Mouse (Mus musculus): ENCODE data around the gene Ttc7b. TPM values are rescaled to one million over a fixed set of nuclear protein-coding genes. Genes with fewer than 3 reads are reported as not detected.
A peak's percentile ranks its signal among the peaks of the same experiment; 100 is the strongest.

The Ttc7b gene
- total RNA-seq, 2 experiments from 2014 or later: 173 to 184 TPM

DNA sequence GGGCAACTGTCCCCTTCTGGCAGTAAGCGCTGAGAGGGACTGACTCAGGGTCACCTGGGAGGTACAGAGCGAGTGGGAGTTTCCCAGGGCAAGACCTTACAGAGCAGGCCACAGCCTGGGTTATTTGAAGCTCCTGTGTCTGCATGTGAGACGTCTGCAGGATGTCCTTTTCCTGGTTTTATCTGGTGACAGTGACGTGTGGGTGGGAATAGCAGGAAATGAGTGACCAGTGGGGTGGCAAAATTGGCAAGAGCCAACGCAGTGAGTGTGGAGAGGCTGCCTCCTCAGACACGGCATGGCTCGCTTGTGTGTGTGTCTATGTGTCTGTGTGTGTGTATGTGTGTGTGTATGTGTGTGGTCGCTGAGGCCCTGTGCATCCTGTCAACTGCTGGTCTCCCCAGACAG, 221.3 kb downstream of the Ttc7b start:
- no peak for TF ChIP-seq CTCF (conservative IDR thresholded peaks at IDR 0.05)
- no peak for DNase-seq (ENCODE audit: low spot score in 2 of 2)
- H3K27ac ChIP-seq: no peak overlapping the region
- H3K4me3 ChIP-seq: no peak overlapping the region

DNA sequence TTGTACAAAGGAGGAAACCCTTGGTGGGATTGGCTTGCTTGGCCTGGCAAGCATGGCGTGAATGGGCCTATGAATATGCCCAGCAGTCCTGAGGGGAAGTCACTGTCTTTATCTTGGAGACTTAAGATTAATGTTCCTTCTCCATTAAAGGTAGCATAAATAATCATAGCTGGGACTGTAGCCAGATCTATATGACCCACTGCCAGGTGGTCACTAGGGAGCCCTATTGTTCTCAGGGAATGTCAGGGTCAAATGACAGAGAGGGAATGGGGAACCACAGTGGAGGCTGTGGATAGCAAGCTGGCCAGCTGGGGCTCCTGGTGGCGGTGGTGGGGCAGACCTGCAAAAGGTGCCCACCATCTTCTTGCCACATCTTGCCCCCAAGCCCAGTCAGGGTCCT, 221.8 kb downstream of the Ttc7b start:
- DNase-seq (ENCODE audit: low spot score in 2 of 2): no peak
- no peak for TF ChIP-seq CTCF (conservative IDR thresholded peaks at IDR 0.05)
- H3K4me3 ChIP-seq: no peak overlapping the region
- peak overlapping the region; percentile 75; the same call in 1 of the 2 replicates for H3K27ac ChIP-seq

DNA sequence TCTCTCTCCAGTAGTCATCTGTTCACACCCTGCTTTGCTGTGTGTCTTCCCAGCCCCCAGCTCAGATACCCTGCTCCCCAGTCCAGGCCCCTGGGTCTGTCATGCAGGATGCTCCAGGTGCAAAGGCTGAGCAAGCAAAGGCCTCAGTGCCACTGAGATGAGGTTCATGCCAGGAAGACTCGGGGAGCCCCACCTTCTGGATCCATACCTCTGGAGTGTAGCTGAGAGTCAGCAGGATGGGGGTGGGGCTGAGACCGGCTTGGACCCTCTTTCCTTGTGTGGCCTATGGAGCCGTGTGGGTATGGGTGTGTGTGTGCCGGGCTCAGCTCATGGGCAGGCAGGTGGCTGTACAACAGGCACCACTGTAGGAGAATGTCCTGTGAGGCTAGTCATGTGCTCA, 222.7 kb downstream of the Ttc7b start:
- peak overlapping the region; percentile 75 for H3K27ac ChIP-seq
- no peak for TF ChIP-seq CTCF (conservative IDR thresholded peaks at IDR 0.05)
- DNase-seq (ENCODE audit: low spot score in 2 of 2): no peak
- no peak overlapping the region for H3K4me3 ChIP-seq

DNA sequence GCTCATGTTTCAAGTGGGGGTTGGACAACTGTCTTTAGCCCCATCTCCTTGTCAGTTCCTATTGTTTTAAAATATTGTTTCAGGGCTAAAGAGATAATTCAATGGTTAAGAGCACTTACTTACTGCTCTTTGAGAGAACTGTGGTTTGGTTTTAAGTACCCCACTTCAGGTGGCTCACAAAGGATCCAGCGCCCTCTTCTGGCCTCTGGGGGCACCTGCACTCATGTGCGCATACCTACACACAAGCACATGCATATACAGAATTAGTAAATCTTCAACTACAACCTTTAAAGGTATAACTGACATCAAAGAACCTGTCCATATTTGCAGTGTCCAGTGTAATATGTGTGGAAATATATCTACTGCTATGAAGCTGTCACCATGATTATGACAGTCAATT, 226.2 kb downstream of the Ttc7b start:
- Histone ChIP-seq H3K4me3 (no peak overlapping the region), H3K27ac (peak overlapping the region; percentile 90)
- peak; percentile 67 for TF ChIP-seq CTCF (conservative IDR thresholded peaks at IDR 0.05)
- no peak for DNase-seq (ENCODE audit: low spot score in 2 of 2)

DNA sequence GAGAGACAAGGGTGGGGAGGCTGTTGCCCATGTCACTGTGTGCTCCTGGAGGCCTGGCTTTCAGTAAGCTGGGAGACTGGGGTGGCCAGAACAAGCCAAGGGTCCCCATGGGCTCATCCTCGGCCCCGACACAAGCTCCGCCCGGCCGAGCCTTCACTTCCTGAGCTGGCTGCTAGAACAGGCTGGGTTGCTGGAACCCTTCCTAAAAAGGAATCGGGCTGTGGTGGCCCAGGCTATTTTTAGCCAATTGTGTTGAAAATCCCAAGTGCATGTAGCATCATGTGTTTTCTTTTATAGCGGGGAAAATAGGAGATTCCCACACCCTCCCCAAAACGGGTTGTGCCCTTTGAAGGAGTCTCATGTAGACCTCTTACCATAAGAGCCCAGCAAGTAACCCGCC, 226.7 kb downstream of the Ttc7b start:
- H3K4me3 ChIP-seq: no peak overlapping the region
- no peak for DNase-seq (ENCODE audit: low spot score in 2 of 2)

DNA sequence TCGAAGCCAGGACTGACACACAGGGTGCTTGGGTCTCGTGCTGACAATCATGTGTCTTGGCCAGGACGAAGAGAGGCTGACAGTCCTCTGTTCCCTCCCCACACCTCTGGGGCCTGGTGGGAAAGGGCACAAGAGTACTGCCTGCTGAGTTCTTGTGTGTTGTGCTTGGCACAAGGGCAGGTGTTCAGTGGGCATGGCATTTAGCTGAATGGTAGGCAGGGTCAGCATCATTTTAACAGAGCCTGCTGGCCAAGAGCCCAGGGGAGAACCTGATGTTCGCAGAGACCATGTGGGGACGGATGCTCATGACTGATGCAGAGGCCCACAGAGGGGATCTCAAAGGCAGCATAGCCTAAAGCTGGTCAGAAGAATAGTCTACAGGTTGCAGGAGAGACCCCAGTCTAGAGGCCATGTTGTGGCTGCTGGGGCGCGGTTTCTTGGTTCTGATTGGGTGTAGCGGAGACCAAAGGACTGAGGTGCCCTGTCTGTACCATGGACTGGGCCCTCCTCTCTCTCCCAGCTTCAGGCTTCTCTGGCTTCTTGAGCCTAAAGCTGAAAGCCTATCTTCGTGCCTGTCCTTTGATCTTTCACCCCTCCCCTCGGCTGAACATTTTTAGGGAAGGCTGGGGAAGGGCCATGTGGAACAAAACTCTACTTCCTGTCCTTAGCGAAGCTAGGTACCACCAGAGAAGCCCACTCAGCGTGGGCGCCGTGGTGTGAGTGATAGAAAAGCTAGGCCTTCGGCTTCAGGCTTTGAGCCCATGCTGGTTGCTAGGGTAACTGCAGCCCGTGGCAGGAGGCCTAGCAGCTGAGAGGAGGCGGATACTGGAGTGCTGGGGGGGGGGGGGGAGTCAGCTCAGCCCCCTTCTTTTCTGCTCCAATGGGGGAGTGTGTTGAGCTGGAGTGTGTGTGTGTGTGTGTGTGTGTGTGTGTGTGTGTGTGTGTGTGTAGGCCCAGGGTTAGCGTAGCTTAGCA, 229.6 kb downstream of the Ttc7b start:
- no peak for TF ChIP-seq CTCF (conservative IDR thresholded peaks at IDR 0.05)

More for the DNA sequence above, 226.7 kb downstream of the Ttc7b start:
- no peak for TF ChIP-seq CTCF (conservative IDR thresholded peaks at IDR 0.05)
- H3K27ac ChIP-seq: peak overlapping the region; percentile 90

DNA sequence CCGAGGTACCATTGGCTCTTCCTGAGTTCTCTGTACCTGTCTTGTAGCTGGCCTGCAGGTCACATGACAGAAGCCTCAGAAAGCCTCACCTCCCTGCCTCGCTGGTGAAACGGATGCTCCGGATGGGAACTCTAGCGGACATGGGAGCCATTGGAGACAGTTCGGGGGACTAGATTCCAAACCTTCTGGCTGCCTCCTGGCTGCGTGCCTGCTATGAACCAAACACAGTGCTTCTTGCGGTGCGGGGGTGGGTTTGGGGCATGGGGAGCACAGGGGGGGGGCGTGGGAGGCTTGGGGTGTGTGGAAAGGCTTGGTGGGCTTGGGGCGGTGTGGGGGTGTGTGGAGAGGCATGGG, 230.5 kb downstream of the Ttc7b start:
- Histone ChIP-seq H3K4me3 (no peak overlapping the region; the same call in 1 of the 2 replicates), H3K27ac (peak overlapping the region; percentile 99)
- DNase-seq (ENCODE audit: low spot score in 2 of 2): peak in 1 of 2 experiments; percentile 39
- no peak for TF ChIP-seq CTCF (conservative IDR thresholded peaks at IDR 0.05)

More for the DNA sequence above, 229.6 kb downstream of the Ttc7b start:
- H3K27ac ChIP-seq: peak overlapping the region; percentile 99
- no peak overlapping the region for H3K4me3 ChIP-seq
- peak; percentile 86 to 90 for DNase-seq (ENCODE audit: low spot score in 2 of 2)

DNA sequence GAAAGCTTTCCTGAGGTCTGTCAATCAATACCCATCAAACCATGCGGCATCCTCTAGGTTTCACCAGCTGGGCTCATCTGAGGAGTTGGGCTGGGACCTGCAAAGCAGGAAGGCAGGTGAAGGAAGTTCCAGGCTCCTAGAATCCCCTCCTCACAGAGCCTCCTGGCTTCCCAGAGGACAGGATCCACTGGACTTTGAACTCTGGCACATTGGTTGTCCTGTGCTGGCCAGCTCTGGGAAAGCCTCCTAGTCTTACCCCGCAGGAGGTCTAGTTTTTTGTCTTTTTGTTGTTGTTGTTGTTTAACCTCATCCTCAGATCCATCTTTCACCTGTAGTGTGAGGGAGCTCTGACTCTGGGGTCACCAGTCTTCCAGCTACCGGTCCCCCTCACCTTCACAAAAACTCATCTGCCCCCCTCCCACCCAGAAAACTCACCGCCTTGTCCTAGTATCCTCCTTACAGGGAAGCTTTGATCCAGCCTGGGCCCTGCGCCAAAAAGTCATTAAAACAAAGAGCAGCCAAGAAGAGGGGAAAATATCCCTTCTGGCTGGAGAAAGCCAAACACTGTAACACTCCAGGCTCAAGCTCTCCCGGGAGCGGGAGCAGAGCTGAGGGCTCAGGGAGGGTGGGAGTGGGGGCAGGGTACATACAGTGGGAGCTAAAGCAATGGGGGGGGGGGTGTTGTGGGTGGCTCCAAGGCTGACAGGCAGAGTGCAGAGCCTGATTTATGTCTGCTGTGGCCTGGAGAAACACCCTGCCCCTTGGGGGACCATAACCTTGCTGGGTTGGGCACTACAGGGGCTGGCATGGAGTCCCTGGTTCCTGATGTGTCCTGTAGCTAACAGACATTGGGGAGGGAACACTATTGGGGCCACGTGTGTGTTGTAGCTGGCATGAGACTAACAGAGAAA, 231.1 kb downstream of the Ttc7b start:
- DNase-seq (ENCODE audit: low spot score in 2 of 2): peak; percentile 64 to 75
- Histone ChIP-seq H3K4me3 (no peak overlapping the region; the same call in 1 of the 2 replicates), H3K27ac (peak overlapping the region; percentile 99)
- TF ChIP-seq CTCF (conservative IDR thresholded peaks at IDR 0.05): no peak

DNA sequence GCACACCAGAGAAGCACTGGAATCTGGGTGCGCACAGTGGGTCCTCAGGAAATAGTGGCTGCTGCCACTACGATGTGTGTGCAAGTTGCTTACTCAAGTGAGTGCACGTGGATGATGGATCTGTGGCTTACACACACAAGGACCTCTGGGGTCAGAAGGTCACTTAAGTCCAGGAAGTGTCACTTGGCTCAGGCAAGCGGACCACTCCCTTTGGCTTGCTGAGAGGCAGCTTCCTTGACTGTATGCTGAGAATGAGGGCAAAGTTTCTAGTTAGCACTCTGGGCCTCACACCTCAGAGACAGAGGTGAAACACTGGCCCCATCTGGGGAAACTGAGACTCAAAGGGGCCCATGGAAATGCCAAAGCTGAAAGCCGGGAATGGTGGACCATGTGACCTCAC, 232.6 kb downstream of the Ttc7b start:
- DNase-seq (ENCODE audit: low spot score in 2 of 2): no peak
- TF ChIP-seq CTCF (conservative IDR thresholded peaks at IDR 0.05): no peak

DNA sequence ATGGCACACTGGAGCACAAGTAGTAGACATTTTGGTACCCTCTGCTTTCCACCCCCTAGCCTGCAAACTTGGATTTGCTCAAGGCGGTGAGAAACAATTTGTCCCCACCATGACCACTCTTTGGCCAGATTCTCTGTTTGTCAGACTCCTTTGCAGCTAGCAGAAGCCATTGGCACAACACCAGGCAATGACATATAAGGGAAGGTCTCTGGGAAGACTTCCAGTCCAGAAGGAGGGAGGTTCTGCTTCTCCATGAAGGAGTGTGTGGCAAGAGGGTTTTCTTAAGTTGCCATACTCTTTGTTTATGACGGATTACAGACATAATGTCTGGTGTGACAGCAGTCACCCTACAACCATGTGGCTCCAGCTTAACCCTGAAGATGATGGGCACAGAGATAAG, 233.1 kb downstream of the Ttc7b start:
- no peak for TF ChIP-seq CTCF (conservative IDR thresholded peaks at IDR 0.05)
- no peak for DNase-seq (ENCODE audit: low spot score in 2 of 2)
- Histone ChIP-seq H3K4me3 (no peak overlapping the region), H3K27ac (no peak overlapping the region)

More for the DNA sequence above, 232.6 kb downstream of the Ttc7b start:
- H3K4me3 ChIP-seq: no peak overlapping the region
- 0 out of 2 replicates have a peak overlapping the region, but pooled peaks have one; percentile 99 for H3K27ac ChIP-seq

DNA sequence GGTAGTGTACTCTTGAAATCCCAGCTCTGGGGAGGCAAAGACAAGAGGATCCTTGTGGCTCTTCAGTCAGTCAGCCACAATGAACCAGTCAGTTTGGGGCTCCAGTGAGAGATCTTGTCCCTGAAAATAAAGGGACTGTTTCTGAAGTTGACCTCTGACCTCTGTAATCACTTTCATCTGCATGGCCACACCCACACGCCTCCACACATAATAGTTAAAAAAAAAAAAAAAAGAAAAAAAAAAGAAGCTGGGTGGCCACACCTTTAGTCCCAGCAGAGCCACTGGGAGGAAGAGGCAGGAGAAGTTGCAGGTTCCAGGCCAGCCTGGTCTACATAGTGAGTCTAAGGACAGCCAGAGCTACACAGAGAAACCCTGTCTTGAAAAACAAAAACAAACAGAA, 237.3 kb downstream of the Ttc7b start:
- no peak for DNase-seq (ENCODE audit: low spot score in 2 of 2)
- Histone ChIP-seq H3K4me3 (no peak overlapping the region), H3K27ac (peak overlapping the region; percentile 90)
- no peak for TF ChIP-seq CTCF (conservative IDR thresholded peaks at IDR 0.05)

DNA sequence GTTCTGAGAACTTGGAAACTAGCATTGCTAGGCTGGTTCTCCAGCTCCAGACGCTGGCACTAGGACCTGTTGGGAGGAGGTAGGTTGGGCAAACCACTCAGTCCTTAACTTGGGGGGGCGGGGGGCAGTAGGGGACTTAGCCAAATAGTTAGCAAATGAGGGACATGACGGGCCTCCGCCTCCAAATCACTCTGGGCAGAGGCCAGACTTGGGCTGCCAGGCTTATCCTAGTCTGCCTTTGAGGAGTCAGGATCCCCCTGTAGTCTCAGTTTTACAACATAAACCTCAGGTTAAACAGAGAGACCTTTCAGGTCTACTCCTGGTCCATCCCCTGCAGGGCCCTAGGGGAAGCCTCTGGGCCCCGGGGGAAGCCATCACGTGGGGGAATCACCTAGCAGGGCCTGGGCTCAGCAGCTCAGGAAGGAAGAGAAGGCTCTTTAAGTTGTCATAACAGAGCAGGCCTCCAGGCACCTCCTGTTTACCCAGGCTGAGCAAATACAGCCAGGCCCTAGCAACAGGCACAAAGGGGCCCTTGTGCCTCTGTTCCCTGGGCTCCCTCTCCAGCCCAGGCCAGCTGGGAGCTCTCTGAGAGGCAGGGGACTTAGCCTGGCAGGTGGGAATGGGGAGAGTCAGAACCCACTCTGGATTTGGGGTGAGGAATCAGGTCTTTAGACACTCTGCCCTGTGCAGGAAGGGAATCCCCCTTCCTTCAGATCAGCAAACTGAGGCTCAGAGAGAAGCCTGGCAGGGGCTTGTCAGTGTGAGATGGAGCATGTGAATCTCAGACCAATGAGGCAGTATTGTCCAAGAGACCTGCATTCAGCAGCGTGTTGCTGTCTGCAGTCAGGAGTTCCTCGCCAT, 238.4 kb downstream of the Ttc7b start:
- peak; percentile 56 for TF ChIP-seq CTCF (conservative IDR thresholded peaks at IDR 0.05)
- H3K4me3 ChIP-seq: no peak overlapping the region
- H3K27ac ChIP-seq: peak overlapping the region; percentile 90
- no peak for DNase-seq (ENCODE audit: low spot score in 2 of 2)

All from layer of hippocampus, adult 2 months (tissue).